Mouse (Mus musculus) embryonic fibroblast, embryonic 13.5 days (primary cell): ENCODE results near the gene Col12a1. TPM values are rescaled to one million over a fixed set of nuclear protein-coding genes. Genes with fewer than 3 reads are reported as not detected.

ENCODE experiments used
- H3K27ac ChIP-seq: 2 replicates; pipeline ENCODE4 v1.5.1; 2012; ENCODE audit warnings: low read length, control low read depth, inconsistent platforms; ENCODE audit not compliant: insufficient read depth
- H3K4me1 ChIP-seq: 2 replicates; pipeline ENCODE4 v1.6.1; 2011; ENCODE audit warnings: low read length; ENCODE audit not compliant: control insufficient read depth, insufficient read depth
- H3K4me3 ChIP-seq: 2 replicates; pipeline ENCODE4 v1.5.1; 2011; ENCODE audit warnings: mild to moderate bottlenecking, control low read depth, low read length; ENCODE audit not compliant: insufficient read depth
- CTCF ChIP-seq: IDR thresholded peaks from 2 replicates; pipeline ENCODE4 v1.5.1; 2011; ENCODE audit warnings: mild to moderate bottlenecking, control low read depth, low read length, moderate library complexity, borderline replicate concordance; ENCODE audit not compliant: insufficient read depth
- POLR2A ChIP-seq: IDR thresholded peaks from 2 replicates; pipeline ENCODE4 v1.6.1; 2011; ENCODE audit warnings: low read depth, mild to moderate bottlenecking, control low read depth, low read length, moderate library complexity
- polyA plus RNA-seq: library from polyadenylated mRNA; stranded (reverse); fragments of >200 nt; gene quantifications from 2 replicates; pipeline ENCODE4 v1.2.4, GENCODE M21; 2011; ENCODE audit warnings: low read depth; ENCODE audit not compliant: missing spikeins, insufficient read length

The Col12a1 gene
- polyA plus RNA-seq, 1 experiment, result 1,276 TPM

DNA sequence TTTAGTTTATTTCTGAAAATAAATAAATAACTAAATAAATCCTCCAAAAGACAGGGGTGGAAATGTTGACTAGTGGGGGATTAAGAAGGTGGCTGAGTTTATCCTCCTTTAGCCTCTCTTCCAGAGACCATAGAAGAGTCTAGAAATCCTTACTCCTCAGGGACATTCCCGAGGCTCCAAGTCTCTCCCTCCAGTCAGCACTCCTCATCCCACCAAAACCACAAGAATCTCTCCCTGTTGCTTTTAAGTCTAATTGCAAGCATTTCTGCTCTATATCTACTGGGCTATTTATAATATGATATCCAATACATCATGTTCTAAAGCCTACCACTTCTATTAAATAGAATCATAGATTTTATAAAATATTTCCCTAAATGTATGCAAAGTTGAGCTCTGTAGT is 109.8 kb downstream of the Col12a1 start:
- Histone ChIP-seq H3K4me3 (no peak overlapping the region), H3K27ac (peak overlapping the region; percentile 93), H3K4me1 (peaks cover 15% of the 10 kb centered on the region)
- no peak for TF ChIP-seq CTCF
- TF ChIP-seq POLR2A, result no peak

DNA sequence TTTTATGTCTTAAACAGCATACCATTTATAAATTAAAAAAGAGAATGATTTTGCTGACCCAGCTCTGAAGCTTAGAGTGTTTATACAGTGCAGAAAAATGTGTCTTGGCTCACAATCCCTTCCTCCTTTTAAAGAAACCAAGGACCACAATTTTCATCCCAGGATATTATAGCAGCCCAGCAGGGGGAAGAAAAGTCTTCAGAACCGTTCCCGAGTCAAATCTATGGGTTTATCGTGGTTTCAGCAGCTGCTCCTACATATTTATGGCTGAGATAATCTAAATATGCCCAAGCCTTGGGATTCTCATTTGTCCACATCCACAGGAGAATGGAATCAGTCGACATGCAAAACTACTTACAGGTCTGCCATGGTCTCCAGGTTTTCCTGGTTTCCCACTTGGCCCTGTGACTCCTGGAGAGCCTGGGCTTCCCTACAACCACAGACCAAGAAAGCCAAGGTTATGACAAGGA is 110.5 kb downstream of the Col12a1 start:
- Histone ChIP-seq H3K27ac (peak overlapping the region; percentile 93), H3K4me3 (no peak overlapping the region), H3K4me1 (peaks cover 15% of the 10 kb centered on the region)
- no peak for TF ChIP-seq CTCF
- no peak; the same call in 1 of the 2 replicates for TF ChIP-seq POLR2A

DNA sequence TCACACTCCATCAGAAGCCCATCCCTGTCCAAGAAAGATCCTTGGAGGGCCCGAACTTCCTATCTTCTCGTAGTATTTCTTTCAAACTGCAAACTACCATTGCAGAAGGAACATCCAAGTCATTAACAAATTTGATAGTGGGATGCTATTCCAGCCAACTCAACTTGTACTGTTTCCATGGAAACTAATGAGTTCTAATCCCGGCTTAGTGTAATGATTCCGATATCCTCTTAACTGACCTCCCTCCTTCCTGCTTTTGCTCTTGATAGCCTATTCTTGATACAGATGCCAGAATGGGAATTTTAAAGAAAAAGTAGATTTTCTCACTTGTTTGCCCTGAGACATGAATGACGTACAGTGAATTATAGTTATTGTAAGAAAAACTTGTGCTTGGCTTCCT is 112.5 kb downstream of the Col12a1 start:
- TF ChIP-seq POLR2A (no peak), CTCF (no peak)

DNA sequence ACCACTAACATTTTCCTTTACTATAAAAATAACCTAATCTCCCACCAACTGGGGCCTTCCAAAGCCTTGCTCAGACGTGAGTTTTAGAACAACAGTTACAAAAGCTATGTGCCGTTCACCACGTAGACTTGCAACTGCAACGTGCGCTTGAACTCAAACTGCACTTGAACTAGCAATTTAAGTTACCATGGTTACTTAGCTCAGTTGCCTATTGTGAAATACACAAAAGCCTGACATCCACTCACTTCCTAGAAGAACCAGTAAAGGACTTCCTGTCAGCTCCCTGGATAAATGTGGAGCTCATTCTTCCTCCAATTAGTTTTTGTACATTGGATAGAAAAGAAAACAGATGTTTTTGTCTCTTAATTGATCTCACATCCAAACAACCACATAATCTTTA is 112.9 kb downstream of the Col12a1 start:
- H3K27ac ChIP-seq, result peak overlapping the region; percentile 25; the same call in 1 of the 2 replicates
- no peak overlapping the region for H3K4me3 ChIP-seq
- H3K4me1 ChIP-seq, result peaks cover 15% of the 10 kb centered on the region
- TF ChIP-seq POLR2A, result no peak
- no peak for TF ChIP-seq CTCF

More for the DNA sequence above, 112.5 kb downstream of the Col12a1 start:
- no peak overlapping the region for H3K4me3 ChIP-seq
- H3K27ac ChIP-seq, result 0 out of 2 replicates have a peak overlapping the region, but pooled peaks have one; percentile 25
- peaks cover 15% of the 10 kb centered on the region for H3K4me1 ChIP-seq

DNA sequence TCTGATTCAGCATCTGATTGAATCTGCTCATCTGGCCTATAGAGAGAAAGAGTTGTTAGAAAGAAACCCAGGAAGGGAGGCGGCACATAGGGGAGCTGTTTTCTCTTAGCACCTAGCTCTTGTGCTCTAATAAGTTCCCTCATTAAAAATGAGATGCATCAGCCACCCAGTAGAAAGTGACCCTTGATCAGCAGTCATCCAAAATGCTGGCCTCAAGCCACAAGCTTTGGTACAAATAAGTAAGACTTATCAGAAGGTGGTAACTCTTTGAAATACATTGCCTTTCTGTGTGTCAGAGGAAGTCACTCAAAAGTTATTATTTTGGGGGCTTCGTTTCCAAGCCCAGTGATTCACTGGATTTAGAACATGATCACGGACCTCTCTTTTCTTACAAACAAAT is 114.1 kb downstream of the Col12a1 start:
- H3K4me1 ChIP-seq, result peaks cover 13% of the 10 kb centered on the region
- TF ChIP-seq CTCF, result no peak
- no peak for TF ChIP-seq POLR2A
- peak overlapping the region; percentile 87 for H3K27ac ChIP-seq
- no peak overlapping the region for H3K4me3 ChIP-seq

DNA sequence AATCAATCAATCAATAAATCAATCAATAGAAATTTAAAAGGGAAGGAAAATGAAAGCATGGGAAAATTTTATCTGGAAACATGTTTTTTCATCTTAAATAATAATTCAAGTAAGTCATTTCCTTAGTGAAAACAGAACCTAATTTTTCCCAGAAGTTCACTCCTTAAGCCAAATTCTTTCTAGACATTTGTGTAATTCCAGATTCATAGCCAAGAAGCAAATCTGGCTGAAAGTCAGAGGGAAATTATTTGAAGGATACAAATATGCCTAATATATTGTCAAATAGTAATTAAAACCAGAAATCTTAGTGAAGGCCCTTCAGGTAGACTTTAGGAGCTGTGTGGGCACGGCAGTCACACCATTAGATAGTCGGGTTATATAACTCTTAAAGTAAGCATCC is 115.2 kb downstream of the Col12a1 start:
- TF ChIP-seq POLR2A, result no peak
- TF ChIP-seq CTCF, result no peak
- Histone ChIP-seq H3K4me1 (peaks cover 12% of the 10 kb centered on the region), H3K27ac (peak overlapping the region; percentile 87), H3K4me3 (no peak overlapping the region)

DNA sequence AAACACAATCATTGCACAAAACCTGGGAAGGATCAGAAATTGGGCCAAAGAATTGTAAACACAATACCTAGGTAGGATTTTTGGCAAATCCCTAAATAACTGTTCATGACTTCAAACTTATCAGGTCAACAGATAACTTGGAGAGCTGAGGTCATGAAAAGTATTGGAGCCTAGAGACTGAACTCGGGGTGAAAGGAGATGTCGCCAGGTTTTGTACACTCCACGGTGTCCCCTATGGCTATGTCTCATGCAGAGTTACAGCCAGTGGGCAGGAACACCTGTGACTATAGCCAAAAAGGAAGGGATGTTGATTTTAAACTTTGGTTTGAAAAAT is 118.4 kb downstream of the Col12a1 start:
- H3K4me3 ChIP-seq, result no peak overlapping the region

DNA sequence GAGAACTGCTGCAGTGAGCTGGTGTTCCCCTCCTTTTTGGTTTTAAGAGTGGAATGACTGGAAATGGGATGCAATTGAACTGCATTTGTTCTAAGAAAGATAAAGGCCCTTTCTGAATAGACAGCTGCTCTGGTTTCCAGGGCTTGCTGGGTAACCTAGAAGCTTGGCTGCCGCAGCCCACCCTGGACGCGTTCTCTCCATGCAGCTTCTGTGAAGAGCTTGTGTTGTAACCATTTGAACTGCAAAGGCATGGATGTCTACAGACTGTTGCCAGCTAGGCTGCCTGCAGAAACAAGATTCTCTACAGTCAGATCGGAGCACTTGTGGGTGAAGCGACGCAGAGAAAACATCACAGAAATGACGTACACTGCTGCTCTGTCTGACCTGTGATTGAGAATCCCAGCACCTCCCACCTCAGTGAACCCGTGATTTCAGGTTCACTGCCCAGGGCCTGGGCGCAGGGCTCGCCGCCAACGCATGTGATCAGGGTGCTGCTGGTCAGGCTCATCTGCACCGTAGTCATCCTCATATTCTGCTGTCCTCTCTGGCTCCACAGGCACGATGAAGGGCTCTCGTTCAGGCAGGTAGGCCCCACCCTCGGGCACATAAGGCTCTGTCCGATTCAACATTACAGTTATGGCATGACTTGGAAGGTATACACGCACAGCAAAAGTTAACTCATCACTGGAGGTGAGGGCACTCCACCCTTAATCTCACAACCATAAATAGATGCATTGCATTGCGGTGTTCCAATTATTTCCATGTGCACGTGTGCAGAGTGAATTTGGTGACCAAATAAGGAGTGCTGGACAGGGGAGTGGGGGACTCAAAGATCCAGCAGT is 119.0 kb downstream of the Col12a1 start:
- Histone ChIP-seq H3K4me3 (no peak overlapping the region), H3K27ac (no peak overlapping the region), H3K4me1 (peaks cover 5% of the 10 kb centered on the region; the same call in 1 of the 2 replicates)
- TF ChIP-seq POLR2A, result no peak
- no peak for TF ChIP-seq CTCF

More for the DNA sequence above, 118.4 kb downstream of the Col12a1 start:
- no peak for TF ChIP-seq POLR2A
- TF ChIP-seq CTCF, result no peak
- H3K4me1 ChIP-seq, result peaks cover 5% of the 10 kb centered on the region; the same call in 1 of the 2 replicates
- H3K27ac ChIP-seq, result no peak overlapping the region

DNA sequence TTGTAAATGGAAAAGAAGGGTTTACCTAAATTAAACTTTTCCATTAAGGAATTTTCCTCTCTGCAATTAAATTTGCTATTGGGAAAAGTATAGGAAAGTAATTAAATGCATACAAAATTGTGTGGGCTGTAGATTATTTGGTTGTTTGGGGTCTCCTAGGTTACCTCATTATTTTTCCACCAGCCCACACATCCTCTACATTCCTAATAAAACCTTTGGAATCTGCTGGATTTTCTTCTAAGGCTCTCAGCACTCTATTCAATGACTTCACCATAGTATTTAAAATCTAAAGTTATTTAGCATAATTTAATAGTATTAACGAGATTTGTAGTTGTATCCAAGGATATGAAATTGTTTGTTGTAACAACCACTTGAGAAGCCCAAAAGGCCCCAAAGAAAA is 120.1 kb downstream of the Col12a1 start:
- TF ChIP-seq CTCF (no peak), POLR2A (no peak)
- no peak overlapping the region for H3K27ac ChIP-seq
- no peaks in the 10 kb centered on the region for H3K4me1 ChIP-seq
- H3K4me3 ChIP-seq, result no peak overlapping the region
